Mouse (Mus musculus): ENCODE measurements around the gene Aldh3a1. TPM values are rescaled to one million over a fixed set of nuclear protein-coding genes. Genes with fewer than 3 reads are reported as not detected.
"Not testable (repeated sequence)": the region's sequence is repeated elsewhere in the genome, so short reads cannot be mapped to it uniquely, and the experiment has no call there.

Aldh3a1 gene
- total and polyA plus RNA-seq, 3 experiments = 0.08 TPM; not detected in 2

DNA sequence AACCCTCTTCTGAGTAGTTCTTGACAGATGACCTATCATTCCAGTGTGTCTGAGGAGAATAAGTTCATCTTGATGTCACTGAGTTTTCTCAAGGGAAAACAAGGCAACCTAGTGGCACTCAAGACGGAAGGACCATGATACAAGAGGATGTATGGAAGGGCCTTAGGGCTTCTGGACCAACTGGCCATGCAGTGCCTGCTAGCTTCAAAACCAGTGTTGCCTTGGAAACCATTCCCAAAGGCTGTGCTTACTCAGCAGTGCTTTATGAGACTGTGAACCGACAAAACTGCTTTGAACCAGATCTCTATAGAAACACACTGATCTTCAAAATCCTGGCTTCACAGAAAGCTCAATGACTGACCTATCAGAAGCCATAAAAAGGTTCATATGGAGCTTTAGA lies 16.6 kb upstream of the Aldh3a1 start:
- Histone ChIP-seq H3K27ac (ENCODE audit: control insufficient read depth, low read depth, low read length) (no peak overlapping the region), H3K9me3 (replicated peaks; ENCODE audit: insufficient read depth, low read length) (no peaks in the 10 kb centered on the region), H3K4me3 (ENCODE audit: control insufficient read depth in 1 of 2, insufficient read depth in 1 of 2, low read depth in 2 of 2, low read length in 2 of 2) (no peak overlapping the region), H3K36me3 (ENCODE audit: control insufficient read depth in 1 of 2, insufficient read depth in 2 of 2, low read length in 2 of 2) (peaks cover 0 to 5% of the 10 kb centered on the region in 2 experiments; a peak in 1 of 4 replicates), H3K27me3 (ENCODE audit: control insufficient read depth in 1 of 2, insufficient read depth in 2 of 2, low read length in 2 of 2) (peaks cover 1 to 7% of the 10 kb centered on the region in 2 experiments; a peak in 1 of 4 replicates), H3K4me1 (ENCODE audit: control insufficient read depth in 1 of 2, insufficient read depth in 2 of 2, low read length in 2 of 2) (peaks cover 0 to 6% of the 10 kb centered on the region in 2 experiments; a peak in 1 of 4 replicates), H3K79me2 (ENCODE audit: control insufficient read depth, insufficient read depth, low read length, poor library complexity) (no peaks in the 10 kb centered on the region), H3K9ac (ENCODE audit: control insufficient read depth, low read depth, low read length, poor library complexity, severe bottlenecking) (no peak overlapping the region)
- no peak for TF ChIP-seq ELF1 (IDR thresholded peaks at IDR 0.05; ENCODE audit: low read depth, low read length)
- TF ChIP-seq ETS1 (IDR thresholded peaks at IDR 0.05; ENCODE audit: low read depth, low read length) = no peak
- TF ChIP-seq MYB (IDR thresholded peaks at IDR 0.05; ENCODE audit: low read depth, low read length) = no peak
- TF ChIP-seq TAL1 (IDR thresholded peaks at IDR 0.05; ENCODE audit: low read length) = no peak
- TF ChIP-seq BHLHE40 (IDR thresholded peaks at IDR 0.05; ENCODE audit: borderline replicate concordance, low read depth, low read length) = no peak
- no peak for TF ChIP-seq MYC (IDR thresholded peaks at IDR 0.05; ENCODE audit: low read depth, low read length)
- no peak for TF ChIP-seq TBP (IDR thresholded peaks at IDR 0.05; ENCODE audit: low read depth, low read length)
- no peak for TF ChIP-seq EP300 (IDR thresholded peaks at IDR 0.05; ENCODE audit: low read depth in 1 of 2, low read length in 2 of 2)
- no peak for TF ChIP-seq CTCF (IDR thresholded peaks at IDR 0.05 in 2 of 3, conservative IDR thresholded peaks at IDR 0.05 in 1 of 3; ENCODE audit: control insufficient read depth in 1 of 3, insufficient read depth in 1 of 3, low read depth in 2 of 3, low read length in 3 of 3, poor library complexity in 1 of 3, severe bottlenecking in 1 of 3)
- no peak for TF ChIP-seq TCF12 (IDR thresholded peaks at IDR 0.05; ENCODE audit: low read depth, low read length)
- no peak for DNase-seq (ENCODE audit: low read depth, low spot score)

DNA sequence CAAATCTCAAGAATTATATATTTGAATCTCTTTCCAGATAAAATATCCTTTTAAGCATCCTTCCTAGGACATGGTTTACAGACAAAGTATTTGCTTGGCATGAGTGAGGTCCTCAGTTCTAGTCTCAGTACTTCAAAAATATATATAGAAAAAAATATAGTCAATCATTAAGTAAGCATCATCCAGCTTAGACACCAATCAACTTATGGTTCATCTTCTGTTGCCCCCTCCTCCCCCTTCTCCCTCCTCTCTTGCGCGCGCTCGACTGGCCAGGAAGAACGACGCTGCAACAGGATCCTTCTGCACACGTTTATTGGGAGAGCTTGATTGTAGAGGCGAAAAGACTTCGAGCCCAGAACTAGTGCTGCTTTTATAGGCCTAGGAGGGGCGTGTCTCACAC lies 15.2 kb upstream of the Aldh3a1 start:
- H3K9ac ChIP-seq (ENCODE audit: control insufficient read depth, low read depth, low read length, poor library complexity, severe bottlenecking); H3K4me1 ChIP-seq (ENCODE audit: control insufficient read depth in 1 of 2, insufficient read depth in 2 of 2, low read length in 2 of 2); H3K9me3 ChIP-seq (replicated peaks; ENCODE audit: insufficient read depth, low read length); H3K4me3 ChIP-seq (ENCODE audit: control insufficient read depth in 1 of 2, insufficient read depth in 1 of 2, low read depth in 2 of 2, low read length in 2 of 2); H3K79me2 ChIP-seq (ENCODE audit: control insufficient read depth, insufficient read depth, low read length, poor library complexity); H3K27me3 ChIP-seq (ENCODE audit: control insufficient read depth in 1 of 2, insufficient read depth in 2 of 2, low read length in 2 of 2); H3K36me3 ChIP-seq (ENCODE audit: control insufficient read depth in 1 of 2, insufficient read depth in 2 of 2, low read length in 2 of 2): not testable (repeated sequence)
- TF ChIP-seq NELFE (IDR thresholded peaks at IDR 0.05; ENCODE audit: low read depth, low read length) = peak; percentile 33; the same call in 1 of the 2 replicates
- TF ChIP-seq TBP (IDR thresholded peaks at IDR 0.05; ENCODE audit: low read depth, low read length) = peak; percentile 56; the same call in 1 of the 2 replicates
- DNase-seq (ENCODE audit: low read depth, low spot score) = peak; percentile 54
- H3K27ac ChIP-seq (ENCODE audit: control insufficient read depth, low read depth, low read length) = peak overlapping the region; percentile 41; the same call in 1 of the 2 replicates

DNA sequence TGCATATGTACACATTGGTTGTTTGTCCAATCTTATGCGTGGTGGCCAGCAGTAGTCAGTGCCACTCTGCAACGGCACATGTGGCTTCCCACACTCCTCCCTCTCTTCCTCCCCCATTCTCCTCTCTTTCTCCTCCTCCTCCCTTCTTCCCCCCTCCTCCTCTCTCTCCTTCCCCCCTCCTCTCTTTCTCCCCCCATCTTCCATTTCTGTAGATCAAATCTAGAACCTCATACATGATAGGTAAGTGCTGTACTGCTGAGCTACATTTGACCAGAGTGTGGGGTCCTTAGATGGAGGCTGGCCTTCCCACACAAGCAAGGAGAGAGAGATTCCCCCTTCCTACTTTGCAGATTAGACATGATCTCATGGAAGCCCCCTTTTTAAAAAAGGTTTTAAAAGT lies 14.6 kb upstream of the Aldh3a1 start:
- Histone ChIP-seq H3K4me1 (ENCODE audit: control insufficient read depth in 1 of 2, insufficient read depth in 2 of 2, low read length in 2 of 2) (peaks cover 0 to 6% of the 10 kb centered on the region in 2 experiments; a peak in 1 of 4 replicates), H3K9me3 (replicated peaks; ENCODE audit: insufficient read depth, low read length) (no peaks in the 10 kb centered on the region), H3K9ac (ENCODE audit: control insufficient read depth, low read depth, low read length, poor library complexity, severe bottlenecking) (peak overlapping the region; percentile 53), H3K36me3 (ENCODE audit: control insufficient read depth in 1 of 2, insufficient read depth in 2 of 2, low read length in 2 of 2) (peaks cover 0 to 5% of the 10 kb centered on the region in 2 experiments; a peak in 1 of 4 replicates), H3K79me2 (ENCODE audit: control insufficient read depth, insufficient read depth, low read length, poor library complexity) (no peaks in the 10 kb centered on the region), H3K4me3 (ENCODE audit: control insufficient read depth in 1 of 2, insufficient read depth in 1 of 2, low read depth in 2 of 2, low read length in 2 of 2) (no peak overlapping the region), H3K27me3 (ENCODE audit: control insufficient read depth in 1 of 2, insufficient read depth in 2 of 2, low read length in 2 of 2) (peaks cover 1 to 7% of the 10 kb centered on the region in 2 experiments; a peak in 1 of 4 replicates), H3K27ac (ENCODE audit: control insufficient read depth, low read depth, low read length) (peak overlapping the region; percentile 72)
- peak; percentile 65 for DNase-seq (ENCODE audit: low read depth, low spot score)
- TF ChIP-seq MAZ (IDR thresholded peaks at IDR 0.05; ENCODE audit: low read depth, low read length) (peak; percentile 63; the same call in 1 of the 2 replicates), JUND (IDR thresholded peaks at IDR 0.05; ENCODE audit: low read depth, low read length) (no peak), POLR2AphosphoS2 (IDR thresholded peaks at IDR 0.05; ENCODE audit: low read length) (no peak)
